Mouse (Mus musculus) right cerebral cortex, postnatal 36 days (tissue): ENCODE data around the gene Hist1h2bp.
"Not testable (repeated sequence)": the region's sequence is repeated elsewhere in the genome, so short reads cannot be mapped to it uniquely, and the experiment has no call there.

ENCODE experiments used
- DNase-seq, 2 experiments: peaks; one replicate each; pipeline ENCODE4 v3.0.0; 2022; ENCODE audit warnings: low spot score in 2 of 2, mixed read lengths in 1 of 2

Hist1h2bp gene

GRCm38 (mm10) chr13:21783255-21783617, 4.0 kb upstream of the Hist1h2bp start, which contains the start of gene Hist1h3i:
TSS of gene Hist1h3i (minus strand) at chr13:21783370.
- peak; percentile 55 to 66 for DNase-seq

GRCm38 (mm10) chr13:21783734-21784161, 3.5 kb upstream of the Hist1h2bp start:
- peak; percentile 3 for DNase-seq

DNA sequence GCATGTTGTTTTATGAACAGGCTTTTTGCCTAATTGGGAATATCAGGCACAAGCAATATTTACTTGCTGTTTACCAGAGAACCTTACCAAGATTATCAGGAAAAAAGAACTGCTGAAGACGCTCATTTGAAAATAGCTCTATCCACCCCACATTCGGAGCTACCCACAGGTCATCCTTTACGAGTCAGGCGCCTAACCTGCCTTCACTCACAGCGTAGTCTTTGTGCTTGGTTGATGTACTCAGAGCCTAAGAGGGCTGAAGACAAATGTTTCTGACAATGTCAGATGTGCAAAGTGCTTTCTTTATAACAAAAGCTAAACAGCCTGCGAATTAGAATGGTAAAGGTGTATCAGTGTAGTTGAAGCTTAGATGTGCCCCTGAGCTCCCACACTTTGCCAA, 3.0 kb upstream of the Hist1h2bp start:
- no peak for DNase-seq

DNA sequence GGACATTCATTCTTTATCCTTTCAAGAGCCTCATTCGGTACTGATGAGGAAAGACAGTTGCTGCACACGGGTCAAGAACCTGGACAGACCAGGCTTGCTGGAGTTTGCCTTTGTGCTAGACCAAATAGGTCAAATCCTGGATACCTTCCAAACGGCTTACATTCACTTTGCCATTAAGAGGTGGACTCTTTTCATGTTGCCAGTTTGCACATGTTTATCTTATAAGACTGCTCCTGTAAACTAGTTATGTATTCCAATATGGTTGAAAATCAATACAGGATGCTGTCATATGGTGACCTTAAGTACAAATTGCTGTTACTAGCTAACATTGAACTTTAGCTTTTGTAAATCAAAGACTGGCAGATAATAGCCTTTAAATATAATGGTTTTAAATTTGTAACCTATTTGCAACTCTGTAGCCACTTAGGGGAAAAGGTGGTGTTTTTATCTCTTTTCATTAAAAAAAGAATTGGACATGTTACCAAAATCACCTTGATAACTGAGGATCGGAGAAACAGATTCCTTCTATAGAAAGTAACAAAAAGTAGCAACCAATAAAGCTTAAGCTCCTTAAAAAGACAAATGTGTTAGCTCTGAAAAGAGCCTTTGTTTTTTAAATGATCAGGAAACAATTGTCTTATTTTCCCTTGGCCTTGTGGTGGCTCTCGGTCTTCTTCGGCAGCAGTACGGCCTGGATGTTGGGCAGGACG, 917 bp upstream of the Hist1h2bp start:
- no peak for DNase-seq

DNA sequence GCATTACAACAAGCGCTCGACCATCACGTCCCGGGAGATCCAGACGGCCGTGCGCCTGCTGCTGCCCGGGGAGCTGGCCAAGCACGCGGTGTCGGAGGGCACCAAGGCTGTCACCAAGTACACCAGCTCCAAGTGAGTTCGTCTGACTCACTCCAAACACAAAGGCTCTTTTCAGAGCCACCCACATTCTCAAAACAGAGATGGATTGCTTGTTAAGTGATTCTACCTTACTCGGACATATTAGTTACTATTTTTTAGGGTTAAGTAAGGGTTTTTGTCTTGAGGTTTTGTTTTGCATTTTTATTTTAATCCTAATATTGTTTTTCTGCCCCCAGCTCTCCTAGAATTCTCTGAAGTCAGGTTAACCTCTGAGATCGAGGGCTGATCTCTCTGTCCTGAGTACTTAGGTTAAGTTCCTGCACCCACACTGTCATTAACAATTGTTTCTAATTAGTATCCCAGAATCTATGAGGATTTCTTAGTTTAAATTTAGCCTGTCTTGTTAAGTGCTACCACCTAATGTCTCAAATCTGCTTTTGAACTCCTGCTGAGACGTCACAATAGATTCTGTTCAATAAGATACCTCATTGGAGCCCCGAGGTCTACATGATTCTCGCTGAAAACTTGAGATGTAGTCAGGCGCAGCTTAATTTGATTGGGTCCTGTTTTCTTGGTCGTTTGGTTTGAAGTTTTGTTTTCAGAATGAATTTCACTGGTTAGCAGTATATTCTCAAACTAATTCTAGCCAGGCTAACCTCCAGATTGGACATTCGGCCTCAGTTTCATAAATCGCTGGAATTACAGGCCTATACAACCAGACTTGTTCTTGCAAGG, 716 bp downstream of the Hist1h2bp start:
- DNase-seq = no peak

DNA sequence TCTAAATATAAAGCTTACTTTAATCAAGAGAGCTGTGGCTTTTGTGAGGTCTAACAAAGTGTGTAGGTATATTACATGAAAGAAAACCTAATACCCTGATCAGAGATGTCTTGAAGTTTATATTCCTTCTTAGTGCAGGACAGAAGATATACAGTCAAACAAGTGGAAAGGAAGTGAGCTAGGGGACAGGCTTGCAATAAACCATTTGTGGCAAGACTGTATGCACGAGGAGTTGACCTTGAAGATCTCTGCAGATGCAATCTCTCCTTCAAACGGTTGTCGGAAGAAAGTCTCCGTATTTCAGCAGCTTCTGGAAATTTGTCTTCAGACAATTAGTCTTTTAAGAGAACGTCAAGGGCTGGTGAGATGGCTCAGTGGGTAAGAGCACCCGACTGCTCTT, 2.7 kb downstream of the Hist1h2bp start:
- DNase-seq = no peak

DNA sequence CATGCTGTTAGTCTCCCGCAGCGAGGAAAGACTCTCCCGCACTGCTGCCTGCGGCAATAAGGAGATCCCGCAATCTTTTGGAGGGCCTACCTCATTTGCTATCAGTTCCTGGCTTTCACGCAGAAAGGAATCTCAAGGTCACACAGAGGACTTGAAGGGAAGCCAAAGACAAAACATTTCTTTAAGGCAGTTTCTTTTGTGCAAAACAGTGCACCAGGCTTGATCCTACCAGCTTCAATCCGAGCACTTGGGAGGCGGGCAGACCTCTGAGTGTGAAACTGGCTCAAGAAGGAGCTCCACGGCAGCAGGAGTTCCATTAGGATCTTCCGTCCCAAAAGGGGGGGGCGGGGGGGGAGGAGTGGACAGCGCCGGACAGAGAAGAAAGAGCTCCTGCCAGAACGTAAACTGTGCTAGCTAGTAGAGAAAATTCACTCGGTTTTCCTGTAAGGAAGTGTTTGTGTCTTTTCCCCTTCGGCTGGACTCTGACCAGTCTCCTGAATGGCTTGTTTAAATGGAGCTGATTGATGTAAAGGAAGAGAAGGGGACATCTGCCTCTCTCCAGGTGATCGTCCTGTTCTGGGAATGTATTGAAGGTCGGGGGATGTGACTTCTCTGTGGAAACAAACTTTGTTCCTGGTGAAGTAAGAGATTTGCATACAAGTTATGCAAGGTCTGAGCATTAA, 3.5 kb downstream of the Hist1h2bp start:
- DNase-seq = no peak

DNA sequence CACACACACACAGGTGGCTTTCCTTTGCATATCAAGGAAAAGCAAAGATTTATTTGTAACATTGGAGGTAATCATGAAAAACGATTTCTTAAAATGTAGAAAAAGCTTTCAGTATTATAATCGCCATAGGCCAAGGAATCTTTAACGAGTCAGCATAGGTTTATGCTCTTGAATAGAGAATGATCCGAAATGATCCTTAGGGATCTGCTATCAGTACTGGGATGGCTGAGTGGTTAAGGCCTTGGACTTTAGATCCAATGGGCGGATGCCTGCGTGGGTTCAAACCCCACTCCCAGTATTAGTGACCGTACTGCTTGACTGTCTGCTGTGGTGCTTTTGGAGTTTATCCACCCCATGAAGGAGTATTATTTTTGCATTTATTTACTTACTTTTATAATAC, 8.3 kb downstream of the Hist1h2bp start:
- DNase-seq = no peak

DNA sequence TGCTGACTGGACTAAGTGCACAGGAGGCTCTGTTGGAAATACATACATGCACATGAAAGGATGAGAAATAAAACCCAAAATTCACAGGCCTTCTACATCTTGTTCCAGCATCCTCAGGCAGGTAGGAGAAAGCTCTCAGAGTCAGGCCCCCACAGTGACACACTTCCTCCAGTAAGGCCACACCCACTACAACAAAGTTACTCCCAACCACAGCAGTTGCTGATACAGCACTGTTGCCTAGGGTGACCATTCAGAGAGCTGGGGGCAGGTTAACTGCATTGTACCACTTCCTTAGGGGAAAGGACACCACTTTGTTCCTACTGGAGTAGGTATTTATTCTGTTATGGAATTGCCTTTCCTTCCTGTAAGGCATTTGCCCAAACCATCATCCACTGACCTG, 9.9 kb downstream of the Hist1h2bp start:
- DNase-seq = not testable (repeated sequence)

DNA sequence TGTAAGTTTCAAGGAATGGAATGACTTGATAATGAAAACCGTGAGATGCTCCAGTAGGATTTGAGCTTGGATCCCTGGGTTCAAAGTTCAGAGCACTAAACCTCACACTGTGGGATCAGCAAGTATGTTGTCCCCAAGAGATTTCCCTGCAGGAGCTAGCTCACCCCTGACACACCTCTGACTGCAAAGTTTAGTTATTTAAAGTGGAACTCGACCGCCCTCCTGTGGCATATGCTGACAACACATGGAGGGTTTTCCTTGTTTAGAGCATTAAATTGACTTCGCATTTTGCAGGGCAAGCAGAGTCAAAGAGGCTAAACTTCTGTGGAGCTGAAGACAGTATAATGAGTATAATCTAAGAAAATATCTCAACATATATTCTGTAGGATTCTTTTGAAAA, 15.8 kb downstream of the Hist1h2bp start:
- not testable (repeated sequence) for DNase-seq

DNA sequence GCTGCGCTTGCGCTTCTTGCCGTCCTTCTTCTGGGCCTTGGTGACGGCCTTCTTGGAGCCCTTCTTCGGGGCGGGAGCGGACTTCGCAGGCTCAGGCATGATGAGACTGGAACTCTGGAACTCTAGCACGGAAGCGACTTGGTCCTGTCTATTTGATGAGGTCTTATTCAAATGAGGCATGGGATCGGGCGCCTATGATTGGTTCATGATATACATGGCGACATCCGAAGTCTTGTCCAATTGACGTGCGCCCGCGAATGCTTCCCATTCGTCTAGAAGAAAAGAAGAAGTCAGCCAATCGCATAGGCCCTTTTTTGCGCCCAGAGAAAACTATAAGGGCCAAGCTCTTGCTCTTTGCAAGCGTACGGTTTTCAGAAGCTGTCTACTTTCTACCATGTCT, 22.8 kb downstream of the Hist1h2bp start, which contains the start of the genes Hist1h2bq and Hist1h2ao:
Hist1h2bq (minus strand) TSS at position 125 of the 400 bp plus-strand sequence.
Hist1h2ao (plus strand) TSS at position 393 of the 400 bp plus-strand sequence.
- DNase-seq = not testable (repeated sequence)

- not testable (repeated sequence) for DNase-seq
Observed at GRCm38 (mm10) chr13:21811074-21811473, 23.8 kb downstream of the Hist1h2bp start.

DNA sequence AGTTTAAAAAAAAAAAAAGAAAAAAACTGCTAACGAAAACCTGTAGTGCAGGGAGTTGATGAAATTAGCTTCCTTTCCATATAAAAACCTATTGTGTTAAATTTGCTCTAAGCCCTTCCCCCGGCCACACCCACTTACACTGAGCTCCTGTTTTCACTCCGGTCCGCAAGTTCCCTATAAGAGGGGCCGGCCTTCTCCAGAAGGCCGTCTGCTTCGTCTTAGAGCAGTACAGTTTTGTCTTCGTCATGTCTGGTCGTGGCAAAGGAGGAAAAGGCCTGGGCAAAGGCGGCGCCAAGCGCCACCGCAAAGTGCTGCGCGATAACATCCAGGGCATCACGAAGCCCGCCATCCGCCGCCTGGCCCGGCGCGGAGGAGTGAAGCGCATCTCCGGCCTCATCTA, 24.3 kb downstream of the Hist1h2bp start, which contains the start of gene Hist1h4m:
Hist1h4m (plus strand) TSS at position 208 of the 400 bp plus-strand sequence.
- peak in 1 of 2 experiments; percentile 49 for DNase-seq

DNA sequence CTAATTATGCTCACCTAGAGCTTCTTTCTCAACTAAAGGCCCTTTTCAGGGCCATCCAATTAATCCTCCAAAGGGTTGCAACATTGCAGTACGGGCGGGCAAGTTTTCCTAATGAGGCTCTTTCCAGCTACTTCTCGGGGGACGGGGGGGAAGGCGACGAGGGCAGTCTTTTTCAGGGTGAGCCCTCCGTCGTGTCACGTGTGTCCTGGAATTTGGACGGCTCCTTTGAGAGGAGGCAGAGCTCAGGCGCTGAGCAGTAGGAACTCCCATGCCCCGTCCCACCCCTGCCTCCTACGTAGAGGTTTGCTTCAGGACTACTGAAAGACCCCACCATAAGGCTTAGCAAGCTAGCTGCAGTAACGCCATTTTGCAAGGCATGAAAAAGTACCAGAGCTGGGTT, 24.8 kb downstream of the Hist1h2bp start:
- not testable (repeated sequence) for DNase-seq

DNA sequence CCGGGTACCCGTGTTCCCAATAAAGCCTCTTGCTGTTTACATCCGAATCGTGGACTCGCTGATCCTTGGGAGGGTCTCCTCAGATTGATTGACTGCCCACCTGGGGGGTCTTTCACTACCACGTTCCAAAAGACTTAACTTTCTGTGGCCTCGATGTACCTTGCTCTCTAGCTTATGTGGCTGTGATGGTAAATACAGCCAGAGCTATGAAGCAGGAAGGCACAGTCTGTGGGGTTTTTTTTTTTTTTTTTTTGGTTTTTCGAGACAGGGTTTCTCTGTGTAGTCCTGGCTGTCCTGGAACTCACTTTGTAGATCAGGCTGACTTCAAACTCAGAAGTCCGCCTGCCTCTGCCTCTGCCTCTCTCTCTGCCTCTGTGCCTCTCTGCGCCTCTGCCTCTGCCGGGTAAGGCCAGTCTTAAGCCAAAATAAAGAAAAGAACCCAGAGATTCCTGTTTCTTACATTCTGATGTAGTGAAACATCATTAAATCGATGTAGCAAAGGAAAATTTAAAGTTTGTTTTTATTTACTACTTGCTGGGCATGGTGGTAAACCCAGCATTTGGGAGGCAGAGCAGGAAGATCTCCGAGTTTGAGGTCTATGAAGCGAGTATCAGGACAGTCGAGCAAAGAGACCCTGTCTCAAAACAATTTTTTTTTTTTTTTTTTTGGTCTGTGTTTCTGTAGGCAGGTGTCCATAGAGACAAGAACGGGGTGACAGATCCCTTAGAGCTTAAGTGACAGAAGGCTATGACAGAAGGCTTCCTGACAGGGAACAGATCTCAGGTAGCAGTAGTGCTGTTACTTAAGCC, 33.0 kb downstream of the Hist1h2bp start:
- not testable (repeated sequence) for DNase-seq

- no peak for DNase-seq
Observed at GRCm38 (mm10) chr13:21828511-21828910, 41.2 kb downstream of the Hist1h2bp start.

GRCm38 (mm10) chr13:21830344-21830743, 43.1 kb downstream of the Hist1h2bp start:
- no peak for DNase-seq

DNA sequence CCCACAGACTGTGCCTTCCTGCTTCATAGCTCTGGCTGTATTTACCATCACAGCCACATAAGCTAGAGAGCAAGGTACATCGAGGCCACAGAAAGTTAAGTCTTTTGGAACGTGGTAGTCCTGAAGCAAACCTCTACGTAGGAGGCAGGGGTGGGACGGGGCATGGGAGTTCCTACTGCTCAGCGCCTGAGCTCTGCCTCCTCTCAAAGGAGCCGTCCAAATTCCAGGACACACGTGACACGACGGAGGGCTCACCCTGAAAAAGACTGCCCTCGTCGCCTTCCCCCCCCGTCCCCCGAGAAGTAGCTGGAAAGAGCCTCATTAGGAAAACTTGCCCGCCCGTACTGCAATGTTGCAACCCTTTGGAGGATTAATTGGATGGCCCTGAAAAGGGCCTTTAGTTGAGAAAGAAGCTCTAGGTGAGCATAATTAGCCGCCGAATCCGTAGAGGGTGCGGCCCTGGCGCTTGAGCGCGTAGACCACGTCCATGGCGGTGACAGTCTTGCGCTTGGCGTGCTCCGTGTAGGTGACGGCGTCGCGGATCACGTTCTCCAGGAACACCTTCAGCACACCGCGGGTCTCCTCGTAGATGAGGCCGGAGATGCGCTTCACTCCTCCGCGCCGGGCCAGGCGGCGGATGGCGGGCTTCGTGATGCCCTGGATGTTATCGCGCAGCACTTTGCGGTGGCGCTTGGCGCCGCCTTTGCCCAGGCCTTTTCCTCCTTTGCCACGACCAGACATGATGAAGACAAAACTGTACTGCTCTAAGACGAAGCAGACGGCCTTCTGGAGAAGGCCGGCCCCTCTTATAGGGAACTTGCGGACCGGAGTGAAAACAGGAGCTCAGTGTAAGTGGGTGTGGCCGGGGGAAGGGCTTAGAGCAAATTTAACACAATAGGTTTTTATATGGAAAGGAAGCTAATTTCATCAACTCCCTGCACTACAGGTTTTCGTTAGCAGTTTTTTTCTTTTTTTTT, 44.4 kb downstream of the Hist1h2bp start, which contains the start of gene Hist1h4n:
Hist1h4n (minus strand) TSS at position 779 of the 977 bp plus-strand sequence.
- DNase-seq = peak; percentile 14 to 28

- DNase-seq = not testable (repeated sequence)
Observed at GRCm38 (mm10) chr13:21833461-21833860, 46.2 kb downstream of the Hist1h2bp start, which contains the start of the genes Hist1h2ap and Hist1h2br. TSS of gene Hist1h2ap (minus strand) at chr13:21833507. TSS of gene Hist1h2br (plus strand) at chr13:21833743.
